Comparison of ENCODE assay signal across 15 mouse cellular contexts in the genomic region with DNA sequence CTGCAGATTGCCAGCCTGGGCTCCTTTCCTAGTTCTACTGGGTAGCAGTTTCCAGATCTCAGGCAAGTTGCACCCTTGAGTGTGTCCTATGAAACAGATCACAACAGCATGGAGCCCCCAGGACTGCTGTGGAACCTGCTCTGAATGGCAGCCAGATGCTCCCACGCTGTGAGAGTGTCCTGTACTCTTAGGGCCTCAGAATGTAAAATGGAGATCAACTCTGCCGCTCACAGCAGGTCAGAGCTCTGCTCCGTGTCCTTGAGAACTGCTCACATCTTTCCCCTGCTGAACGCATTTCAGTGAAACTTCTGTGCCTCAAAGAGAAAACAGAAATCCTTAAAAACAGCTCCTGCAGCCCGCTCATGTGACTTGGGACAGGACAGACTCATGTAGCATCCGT.
"Had no signal": no experiment of that assay in that cellular context is flagged by ENCODE, and none has a peak within 500 bp of the region (broad histone marks: within the 10 kb centered on the region; RNA-seq: fewer than 3 reads in every experiment).

No protein-coding gene starts in this region.

- H3K4me2 ChIP-seq: kidney, embryonic 15.5 days; limb, embryonic 13.5 days; neural tube, embryonic 15.5 days had no signal

- H3K9ac ChIP-seq: kidney, embryonic 15.5 days; limb, embryonic 13.5 days; liver, embryonic 14.5 days; neural tube, embryonic 15.5 days had no signal

- DNase-seq: kidney, adult 2 months; kidney, postnatal 14 days; layer of hippocampus, adult 9-11 months; layer of hippocampus, postnatal 36 days; left cerebral cortex, postnatal 4 days; lung, adult 18-20 months; right cerebral cortex, adult 18-20 months; right cerebral cortex, postnatal 25 days; thymus, postnatal 4 days had no signal

- H3K9me3 ChIP-seq: kidney, embryonic 15.5 days; limb, embryonic 13.5 days; neural tube, embryonic 15.5 days had no signal

- H3K36me3 ChIP-seq: kidney, embryonic 15.5 days; limb, embryonic 13.5 days; neural tube, embryonic 15.5 days had no signal

- H3K27me3 ChIP-seq: limb, embryonic 13.5 days; neural tube, embryonic 15.5 days had no signal

- H3K4me3 ChIP-seq: kidney, embryonic 15.5 days; limb, embryonic 13.5 days; myocyte; neural tube, embryonic 15.5 days had no signal

- H3K27ac ChIP-seq: kidney, embryonic 15.5 days; limb, embryonic 13.5 days; liver, embryonic 14.5 days; neural tube, embryonic 15.5 days; stomach, postnatal 0 days had no signal
